Mouse (Mus musculus) liver, embryonic 15.5 days (tissue): ENCODE data around the gene Il2rb. TPM values are rescaled to one million over a fixed set of nuclear protein-coding genes. Genes with fewer than 3 reads are reported as not detected.

Source experiments
- ATAC-seq: fragments of 200-750 bp; cut with Nextera tagmentation; 2 replicates; pipeline ENCODE4 v1.8.0; 2017; ENCODE audit warnings: moderate number of reproducible peaks, mild to moderate bottlenecking, moderate library complexity; ENCODE audit not compliant: insufficient read depth
- H3K27ac ChIP-seq: fragments of 300-500 bp; sonication (generic); replicated peaks from 2 replicates; pipeline ENCODE4 v1.5.1; 2015; ENCODE audit warnings: mild to moderate bottlenecking, inconsistent platforms
- H3K27me3 ChIP-seq: fragments of 300-500 bp; sonication (generic); 2 replicates; pipeline ENCODE4 v1.6.1; 2015; ENCODE audit warnings: mild to moderate bottlenecking, inconsistent platforms
- H3K36me3 ChIP-seq: fragments of 300-500 bp; sonication (generic); replicated peaks from 2 replicates; pipeline ENCODE4 v1.6.1; 2015; ENCODE audit warnings: moderate library complexity, mild to moderate bottlenecking, inconsistent platforms
- H3K4me1 ChIP-seq: fragments of 300-500 bp; sonication (generic); replicated peaks from 2 replicates; pipeline ENCODE4 v1.6.1; 2015; ENCODE audit warnings: inconsistent platforms
- H3K4me2 ChIP-seq: fragments of 300-500 bp; sonication (generic); 2 replicates; pipeline ENCODE4 v1.6.1; 2015; ENCODE audit warnings: moderate library complexity, mild to moderate bottlenecking, inconsistent platforms
- H3K4me3 ChIP-seq: fragments of 300-500 bp; sonication (generic); replicated peaks from 2 replicates; pipeline ENCODE4 v1.5.1; 2015; ENCODE audit warnings: mild to moderate bottlenecking, inconsistent platforms
- H3K9ac ChIP-seq: fragments of 300-500 bp; sonication (generic); 2 replicates; pipeline ENCODE4 v1.6.1; 2015; ENCODE audit warnings: moderate library complexity, mild to moderate bottlenecking, inconsistent platforms
- H3K9me3 ChIP-seq: fragments of 300-500 bp; sonication (generic); replicated peaks from 2 replicates; pipeline ENCODE4 v1.6.1; 2016; ENCODE audit warnings: inconsistent platforms
- WGBS: fragments of 180-500 bp; shearing (Covaris S2); methylation state at CpG from one replicate; pipeline ENCODE4 v1.1.7; 2015; ENCODE audit warnings: mixed read lengths; ENCODE audit not compliant: insufficient replicate concordance; 5-methylcytosine and 5-hydroxymethylcytosine counted together
- polyA plus RNA-seq: library from polyadenylated mRNA; unstranded; fragments of >200 nt; fragmentation: Nextera tagmentation; extraction: Ambion mirVana; gene quantifications from 2 replicates; pipeline ENCODE4 v1.2.1, GENCODE M21; 2015

Il2rb gene
- polyA plus RNA-seq, 1 experiment from 2014 or later = 0.58 TPM

DNA sequence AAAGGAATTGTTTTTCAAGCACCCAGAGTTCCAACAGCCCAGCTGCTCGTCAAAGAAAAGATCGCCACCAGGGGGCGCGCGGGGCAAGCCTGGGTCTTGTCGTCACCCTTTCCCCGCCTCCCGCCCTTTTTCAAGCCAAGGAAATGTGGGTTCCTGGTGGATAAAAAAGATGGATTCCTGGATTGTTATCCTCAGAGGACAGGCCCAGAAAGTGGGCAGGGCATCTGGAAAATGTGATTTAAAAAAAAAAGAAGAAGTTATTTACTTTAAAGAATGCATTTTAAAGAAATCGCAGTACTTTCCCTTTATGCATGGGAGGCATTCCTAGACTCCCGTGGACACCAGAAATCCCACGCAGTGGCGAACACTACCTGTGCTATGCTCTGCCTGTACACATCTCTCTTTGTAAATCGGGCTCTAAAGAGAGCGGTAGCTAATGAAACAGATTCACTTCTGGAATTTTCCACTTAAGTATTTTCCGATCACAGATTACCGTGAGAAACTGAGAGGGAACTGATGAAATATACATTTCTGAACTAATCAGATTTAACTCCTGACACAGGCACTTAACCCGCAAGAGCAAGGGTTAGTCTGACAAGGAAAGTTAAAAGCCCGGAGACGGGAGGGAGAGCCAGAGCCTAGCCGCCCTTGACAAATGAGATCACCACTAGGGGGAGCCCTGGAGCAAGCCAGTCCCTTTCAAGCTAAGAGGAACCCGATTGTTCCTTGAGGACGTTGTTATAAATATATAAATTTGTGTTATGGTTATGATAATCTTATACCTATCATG, 47.1 kb downstream of the Il2rb start:
- under 1% methylated on average over 22 of the region's 22 CpGs for WGBS
- Histone ChIP-seq H3K9ac (peak overlapping the region; percentile 58), H3K4me1 (peaks cover 36% of the 10 kb centered on the region), H3K27ac (peak overlapping the region; percentile 67), H3K36me3 (0 out of 2 replicates have a peak, but pooled peaks cover 2% of the 10 kb centered on the region), H3K9me3 (no peaks in the 10 kb centered on the region), H3K27me3 (no peaks in the 10 kb centered on the region), H3K4me2 (peak overlapping the region; percentile 85), H3K4me3 (peak overlapping the region; percentile 55)
- ATAC-seq = peak; percentile 40; the same call in 1 of the 2 replicates

DNA sequence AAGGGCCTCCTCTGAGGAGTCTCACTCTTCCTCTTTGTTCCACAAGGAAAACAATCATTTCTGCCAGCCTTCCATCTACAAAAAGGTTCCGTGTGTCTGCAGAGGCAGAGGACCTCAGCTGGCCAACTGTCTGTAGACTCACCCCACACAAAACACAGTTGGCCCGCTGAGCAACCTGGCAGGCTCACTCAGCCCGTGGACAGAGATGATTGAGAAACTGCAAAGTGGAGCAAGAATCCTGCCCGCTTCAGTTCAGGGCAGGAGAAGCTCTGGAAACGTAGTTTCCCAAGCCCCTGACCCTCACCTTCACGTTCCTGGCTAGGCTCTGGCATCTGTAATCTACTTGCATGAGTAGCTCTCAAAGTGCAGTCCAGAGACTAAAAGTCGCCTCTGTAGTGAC, 48.0 kb downstream of the Il2rb start:
- Histone ChIP-seq H3K27me3 (no peaks in the 10 kb centered on the region; the same call in 1 of the 2 replicates), H3K4me3 (no peak overlapping the region), H3K27ac (no peak overlapping the region), H3K9ac (no peak overlapping the region), H3K9me3 (no peaks in the 10 kb centered on the region), H3K4me2 (no peak overlapping the region), H3K36me3 (no peaks in the 10 kb centered on the region), H3K4me1 (peaks cover 36% of the 10 kb centered on the region)
- ATAC-seq = no peak
- 45% methylated on average over 7 of the region's 7 CpGs for WGBS

DNA sequence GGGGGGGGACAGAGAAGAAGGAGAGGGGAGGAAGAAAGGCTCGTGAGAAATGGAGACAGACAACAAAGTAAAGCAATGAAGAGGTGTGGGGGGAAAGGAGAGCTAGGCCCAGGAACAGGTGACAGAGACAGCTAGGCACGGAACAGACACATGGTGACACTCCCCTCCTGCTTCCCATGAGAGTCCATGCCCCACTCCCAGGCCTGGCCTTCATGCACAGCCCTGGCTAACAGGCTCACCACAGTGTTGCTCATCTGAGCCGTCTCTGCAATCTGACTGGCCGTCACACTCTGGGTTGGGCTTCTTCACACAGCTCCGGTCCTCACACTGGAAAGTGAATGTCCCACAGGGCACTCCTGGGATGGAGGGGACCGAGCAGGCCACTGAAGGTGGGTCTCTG, 51.2 kb downstream of the Il2rb start:
- peaks cover 11% of the 10 kb centered on the region for H3K4me1 ChIP-seq
- H3K4me3 ChIP-seq = no peak overlapping the region
- H3K36me3 ChIP-seq = no peaks in the 10 kb centered on the region
- no peak overlapping the region for H3K9ac ChIP-seq
- no peaks in the 10 kb centered on the region; the same call in 1 of the 2 replicates for H3K27me3 ChIP-seq
- WGBS = 54% methylated on average over 6 of the region's 6 CpGs
- H3K4me2 ChIP-seq = no peak overlapping the region
- no peaks in the 10 kb centered on the region for H3K9me3 ChIP-seq
- ATAC-seq = no peak
- H3K27ac ChIP-seq = no peak overlapping the region

DNA sequence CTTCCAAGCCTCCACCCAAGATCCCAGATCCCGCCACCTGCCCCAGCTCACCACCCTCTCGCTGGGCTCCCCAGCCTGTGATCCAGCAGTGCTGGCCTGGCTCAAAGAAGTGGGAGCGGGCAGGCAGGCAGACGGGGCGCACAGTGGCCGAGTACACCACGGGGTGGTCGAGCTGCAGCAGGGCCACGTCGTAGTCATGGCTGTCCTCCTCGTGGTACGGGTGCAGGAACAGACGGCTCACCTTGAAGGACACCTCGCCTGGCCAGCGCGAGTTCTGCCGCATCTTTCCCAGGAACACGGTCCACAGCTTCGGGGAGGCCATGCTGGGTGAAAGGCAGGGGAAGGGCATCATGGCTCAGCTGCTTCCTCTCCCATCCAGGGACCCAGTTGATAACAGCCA, 52.8 kb downstream of the Il2rb start:
- Histone ChIP-seq H3K27ac (no peak overlapping the region), H3K9ac (no peak overlapping the region), H3K36me3 (no peaks in the 10 kb centered on the region), H3K4me2 (no peak overlapping the region), H3K4me3 (no peak overlapping the region), H3K27me3 (peaks cover 14% of the 10 kb centered on the region), H3K4me1 (peaks cover 14% of the 10 kb centered on the region), H3K9me3 (no peaks in the 10 kb centered on the region)
- no peak for ATAC-seq
- WGBS = 75% methylated on average over 19 of the region's 19 CpGs

DNA sequence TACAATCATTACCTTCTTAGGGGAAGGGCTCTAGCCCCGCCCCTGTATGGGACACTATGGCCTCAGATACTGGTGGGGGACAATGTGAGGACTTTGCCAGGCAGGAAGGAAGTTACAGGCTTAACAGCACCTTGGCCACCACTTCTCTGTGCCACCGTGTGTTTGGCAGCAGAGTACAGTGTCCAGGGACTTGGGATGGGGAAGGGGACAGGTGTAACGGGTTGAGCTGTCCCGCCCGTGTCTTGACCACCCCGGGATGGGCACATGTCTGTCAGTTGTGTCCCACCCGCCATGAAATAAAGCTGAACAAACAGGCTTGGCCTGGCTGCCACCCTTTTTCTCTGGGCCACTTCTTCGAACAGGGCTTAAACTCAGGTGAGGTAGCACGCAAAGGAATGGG, 56.1 kb downstream of the Il2rb start:
- Histone ChIP-seq H3K4me1 (peaks cover 25% of the 10 kb centered on the region), H3K27me3 (peaks cover 42% of the 10 kb centered on the region)
- no peak for ATAC-seq

DNA sequence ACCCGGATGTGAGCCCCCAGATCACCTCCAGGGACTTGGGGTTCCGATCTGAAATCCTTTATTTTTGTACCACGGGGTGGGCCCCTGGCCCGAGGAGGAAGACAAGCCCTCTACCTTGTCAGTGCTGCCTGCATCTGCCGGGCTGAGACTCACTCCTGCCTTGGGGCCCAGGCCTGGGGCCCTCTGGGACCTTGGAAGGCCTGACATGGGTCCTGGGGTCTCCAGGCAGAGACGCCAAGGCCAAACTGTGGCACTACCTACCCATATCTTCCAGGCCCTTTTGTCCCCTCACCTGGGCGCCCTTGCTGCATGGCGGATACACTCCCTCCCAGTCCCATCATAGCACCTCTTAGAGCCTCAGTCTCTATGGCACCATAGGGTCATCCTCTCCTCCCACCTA, 56.6 kb downstream of the Il2rb start:
- 46% methylated on average over 8 of the region's 8 CpGs for WGBS
- H3K36me3 ChIP-seq = no peaks in the 10 kb centered on the region
- no peak overlapping the region for H3K4me2 ChIP-seq
- peaks cover 42% of the 10 kb centered on the region for H3K27me3 ChIP-seq
- H3K27ac ChIP-seq = no peak overlapping the region
- no peaks in the 10 kb centered on the region for H3K9me3 ChIP-seq
- no peak overlapping the region for H3K9ac ChIP-seq
- no peak for ATAC-seq
- peaks cover 25% of the 10 kb centered on the region for H3K4me1 ChIP-seq
- H3K4me3 ChIP-seq = no peak overlapping the region

More for the DNA sequence above, 56.1 kb downstream of the Il2rb start:
- 55% methylated on average over 9 of the region's 9 CpGs for WGBS
- Histone ChIP-seq H3K9me3 (no peaks in the 10 kb centered on the region), H3K27ac (no peak overlapping the region), H3K4me3 (no peak overlapping the region), H3K36me3 (no peaks in the 10 kb centered on the region), H3K4me2 (no peak overlapping the region), H3K9ac (no peak overlapping the region)

DNA sequence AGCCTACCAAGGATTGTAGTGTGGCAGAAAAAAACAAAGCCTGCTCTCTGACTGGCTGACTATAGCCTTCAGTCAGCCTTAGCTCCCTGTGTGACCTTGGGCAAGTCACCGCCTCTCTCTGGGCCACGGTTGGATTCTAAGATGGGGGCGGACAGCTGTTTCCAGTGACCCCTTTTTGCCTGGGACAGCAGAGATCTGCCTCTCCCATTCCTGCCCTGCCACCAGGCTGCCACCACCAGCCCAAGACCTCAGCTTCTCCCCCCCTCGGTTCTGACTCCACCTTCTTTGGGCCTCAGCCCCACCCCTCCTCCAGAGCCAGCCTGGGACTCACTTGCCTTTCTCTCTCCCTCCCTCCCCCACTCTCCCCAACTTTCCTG, 57.1 kb downstream of the Il2rb start:
- Histone ChIP-seq H3K4me2 (no peak overlapping the region), H3K36me3 (no peaks in the 10 kb centered on the region), H3K27me3 (peaks cover 42% of the 10 kb centered on the region), H3K9me3 (no peaks in the 10 kb centered on the region), H3K4me1 (peaks cover 25% of the 10 kb centered on the region), H3K9ac (no peak overlapping the region), H3K27ac (no peak overlapping the region), H3K4me3 (no peak overlapping the region)
- ATAC-seq = no peak
- 58% methylated on average over 4 of the region's 4 CpGs for WGBS

DNA sequence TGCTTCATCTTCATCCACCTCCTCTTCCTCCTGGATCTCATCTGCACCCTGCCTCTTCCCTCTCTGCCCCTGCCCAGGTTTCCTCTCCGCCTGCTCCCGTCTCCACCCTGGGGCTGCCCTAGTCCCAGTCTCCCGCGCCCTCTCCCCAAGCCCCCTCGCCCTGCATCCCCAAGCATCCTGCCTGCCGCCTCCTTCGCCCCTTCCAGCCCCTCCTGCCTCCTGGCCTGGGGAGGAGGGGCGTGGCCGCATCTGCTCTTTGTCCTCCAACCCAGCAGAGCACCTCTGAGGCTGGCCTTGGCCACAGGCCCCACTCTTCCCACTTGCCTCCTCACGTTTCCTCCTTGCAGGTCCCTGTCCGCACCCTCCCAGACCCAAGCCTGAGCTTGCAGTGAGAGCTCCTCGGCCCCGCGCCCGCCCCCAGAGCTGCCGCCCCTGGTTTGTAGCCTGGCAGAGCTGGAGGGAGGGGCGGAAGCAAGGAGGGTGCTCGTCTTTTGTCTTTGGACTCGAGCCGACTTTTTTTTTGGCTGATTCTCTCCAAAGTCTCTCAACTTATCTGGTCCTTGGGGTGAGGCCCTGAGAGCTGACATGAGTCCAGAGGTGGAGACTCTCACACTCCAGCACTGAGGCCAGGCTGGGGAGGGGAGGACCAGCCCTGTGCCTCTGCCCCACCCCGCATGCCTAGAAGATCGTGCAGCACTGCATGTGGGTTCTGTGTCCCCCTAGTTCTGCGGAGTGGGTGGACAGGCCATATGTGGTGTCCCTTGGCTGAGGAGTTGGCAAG, 57.6 kb downstream of the Il2rb start:
- Histone ChIP-seq H3K9ac (no peak overlapping the region), H3K36me3 (no peaks in the 10 kb centered on the region), H3K9me3 (no peaks in the 10 kb centered on the region), H3K4me3 (0 out of 2 replicates have a peak overlapping the region, but pooled peaks have one; percentile 5), H3K27me3 (peaks cover 42% of the 10 kb centered on the region), H3K27ac (0 out of 2 replicates have a peak overlapping the region, but pooled peaks have one; percentile 34), H3K4me2 (peak overlapping the region; percentile 40), H3K4me1 (peaks cover 25% of the 10 kb centered on the region)
- ATAC-seq = no peak
- WGBS = 33% methylated on average over 23 of the region's 23 CpGs

DNA sequence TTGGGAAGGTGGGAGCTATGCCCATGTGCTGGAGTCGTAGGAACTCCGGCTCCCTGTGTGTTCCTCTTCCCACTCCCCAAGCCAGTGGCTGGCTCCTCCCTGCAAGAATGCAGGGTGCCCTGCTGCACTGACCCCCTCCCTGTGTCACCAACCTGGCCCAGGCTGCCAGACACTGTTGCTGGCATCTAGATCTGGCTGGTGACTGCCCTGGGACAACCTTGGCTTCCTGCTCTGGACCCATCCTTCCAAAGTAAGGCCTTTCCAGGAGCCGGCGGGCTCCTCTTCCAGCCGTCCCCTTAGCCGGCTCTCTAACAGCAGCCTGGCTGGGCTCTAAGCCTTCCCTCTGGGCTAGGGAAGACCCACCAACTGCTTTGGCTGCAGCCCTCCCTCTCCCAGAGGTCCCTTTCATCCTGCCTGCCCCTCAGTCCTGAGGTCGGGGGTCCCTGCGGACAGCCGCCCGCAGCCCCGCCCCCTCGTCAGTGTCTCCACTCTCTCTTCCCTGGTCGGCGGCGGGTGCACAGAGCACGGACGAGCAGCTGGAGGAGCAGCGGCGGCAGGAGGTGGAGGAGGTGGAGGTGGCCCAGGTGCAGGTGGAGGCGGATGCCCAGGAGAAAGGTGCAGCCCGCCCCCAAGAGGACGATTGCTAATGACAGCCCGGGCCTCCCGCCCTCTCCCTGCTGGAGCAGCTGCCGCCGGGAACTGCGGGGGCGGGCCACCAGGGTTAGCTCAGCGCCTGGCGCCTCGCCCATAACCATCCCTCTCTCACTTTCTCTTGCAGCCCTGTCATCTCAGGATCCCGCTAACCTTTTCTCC, 58.5 kb downstream of the Il2rb start:
- Histone ChIP-seq H3K4me1 (peaks cover 25% of the 10 kb centered on the region), H3K36me3 (no peaks in the 10 kb centered on the region), H3K4me3 (0 out of 2 replicates have a peak overlapping the region, but pooled peaks have one; percentile 5), H3K27ac (no peak overlapping the region), H3K4me2 (peak overlapping the region; percentile 40), H3K9me3 (no peaks in the 10 kb centered on the region), H3K9ac (no peak overlapping the region), H3K27me3 (peaks cover 42% of the 10 kb centered on the region)
- 25% methylated on average over 28 of the region's 32 CpGs for WGBS
- peak; percentile 32; the same call in 1 of the 2 replicates for ATAC-seq

DNA sequence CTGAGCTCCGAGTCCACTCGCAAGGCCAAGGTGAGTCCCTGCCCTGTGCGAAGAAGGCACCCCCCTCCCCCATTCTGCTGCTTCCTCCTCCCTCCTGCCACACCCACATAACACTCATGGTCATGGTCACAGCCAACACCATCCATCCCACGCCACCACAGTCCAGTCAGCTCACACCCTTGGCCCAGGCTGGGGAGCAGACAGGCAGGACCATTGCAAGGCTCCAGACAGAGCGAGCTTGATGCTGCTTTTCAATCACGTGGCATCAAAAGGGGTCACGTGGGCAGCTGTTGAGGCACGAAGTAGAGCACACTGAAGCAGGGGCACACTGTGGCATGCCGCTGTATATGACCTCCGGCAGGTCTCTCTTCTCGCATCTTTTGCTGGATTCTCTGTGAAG, 59.4 kb downstream of the Il2rb start:
- H3K9ac ChIP-seq = no peak overlapping the region
- H3K4me1 ChIP-seq = peaks cover 33% of the 10 kb centered on the region
- H3K27me3 ChIP-seq = peaks cover 42% of the 10 kb centered on the region
- H3K4me3 ChIP-seq = no peak overlapping the region
- no peak overlapping the region for H3K4me2 ChIP-seq
- 71% methylated on average over 11 of the region's 11 CpGs for WGBS
- no peak overlapping the region for H3K27ac ChIP-seq
- no peaks in the 10 kb centered on the region for H3K9me3 ChIP-seq
- no peaks in the 10 kb centered on the region for H3K36me3 ChIP-seq
- ATAC-seq = no peak
